Mouse (Mus musculus): ENCODE measurements around the gene Klhl29. TPM values are rescaled to one million over a fixed set of nuclear protein-coding genes. Genes with fewer than 3 reads are reported as not detected.
"Not testable (repeated sequence)": the region's sequence is repeated elsewhere in the genome, so short reads cannot be mapped to it uniquely, and the experiment has no call there.

Gene Klhl29
- total RNA-seq, 4 experiments from 2014 or later, result 2.1 to 3.5 (median 2.7) TPM

DNA sequence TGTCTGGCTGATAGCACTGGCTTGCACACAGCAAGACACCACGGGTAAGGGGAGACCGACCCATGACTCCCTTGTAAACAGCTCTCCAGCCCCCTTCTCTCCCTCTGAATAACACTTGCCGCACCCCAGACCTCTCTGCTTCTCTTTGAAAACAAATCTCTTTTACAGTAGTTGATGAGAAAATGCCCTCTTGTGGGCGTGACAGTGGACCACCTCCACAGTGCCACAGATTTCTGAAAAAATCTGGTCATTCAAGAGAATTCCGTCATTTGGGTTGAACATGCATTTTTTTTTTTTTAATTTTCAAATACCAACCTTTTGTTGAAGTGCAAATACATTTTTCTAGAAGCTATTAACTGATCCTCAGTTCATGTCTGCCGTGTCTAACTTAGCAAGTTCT, 17.0 kb downstream of the Klhl29 start:
- DNase-seq (ENCODE audit: low spot score in 2 of 2), result no peak

DNA sequence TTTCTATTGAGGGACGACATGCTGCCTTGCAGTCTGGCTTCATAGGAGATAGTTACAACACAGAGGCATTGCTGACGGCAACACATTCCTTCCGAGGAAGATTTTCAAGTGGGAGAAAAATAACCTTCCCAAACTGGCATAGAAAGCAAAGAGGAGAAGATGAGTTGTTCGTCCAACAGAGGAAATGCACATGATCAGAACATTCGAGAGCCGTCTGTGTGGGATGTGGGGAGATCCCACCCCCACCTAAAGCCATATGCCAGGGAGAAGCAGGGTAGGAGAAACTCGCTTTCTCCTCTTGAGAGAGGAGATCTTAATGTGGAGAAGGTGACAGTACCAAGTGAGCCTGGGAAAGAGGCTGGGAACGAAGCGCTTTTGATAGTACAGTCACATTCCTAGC, 22.1 kb downstream of the Klhl29 start:
- no peak for DNase-seq (ENCODE audit: low spot score in 2 of 2)

DNA sequence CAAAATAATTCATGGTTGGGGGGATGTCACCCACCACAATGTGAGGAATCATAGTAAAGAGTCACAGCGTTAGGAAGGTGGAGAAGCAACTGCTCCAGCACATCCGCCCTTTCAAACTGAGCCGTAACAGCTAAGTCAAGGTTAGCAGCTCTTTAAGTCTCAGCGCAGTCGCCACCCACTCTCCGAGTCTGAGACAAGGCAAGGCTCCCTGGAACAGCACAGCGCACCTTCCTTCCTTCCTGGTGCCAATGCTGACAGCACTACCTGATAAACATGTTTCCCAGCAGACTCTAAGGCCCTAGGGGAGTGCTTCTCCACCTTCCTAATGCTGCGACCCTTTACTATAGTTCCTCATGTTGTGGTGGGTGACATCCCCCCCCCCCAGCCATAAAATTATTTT, 22.7 kb downstream of the Klhl29 start:
- no peak for DNase-seq (ENCODE audit: low spot score in 2 of 2)

DNA sequence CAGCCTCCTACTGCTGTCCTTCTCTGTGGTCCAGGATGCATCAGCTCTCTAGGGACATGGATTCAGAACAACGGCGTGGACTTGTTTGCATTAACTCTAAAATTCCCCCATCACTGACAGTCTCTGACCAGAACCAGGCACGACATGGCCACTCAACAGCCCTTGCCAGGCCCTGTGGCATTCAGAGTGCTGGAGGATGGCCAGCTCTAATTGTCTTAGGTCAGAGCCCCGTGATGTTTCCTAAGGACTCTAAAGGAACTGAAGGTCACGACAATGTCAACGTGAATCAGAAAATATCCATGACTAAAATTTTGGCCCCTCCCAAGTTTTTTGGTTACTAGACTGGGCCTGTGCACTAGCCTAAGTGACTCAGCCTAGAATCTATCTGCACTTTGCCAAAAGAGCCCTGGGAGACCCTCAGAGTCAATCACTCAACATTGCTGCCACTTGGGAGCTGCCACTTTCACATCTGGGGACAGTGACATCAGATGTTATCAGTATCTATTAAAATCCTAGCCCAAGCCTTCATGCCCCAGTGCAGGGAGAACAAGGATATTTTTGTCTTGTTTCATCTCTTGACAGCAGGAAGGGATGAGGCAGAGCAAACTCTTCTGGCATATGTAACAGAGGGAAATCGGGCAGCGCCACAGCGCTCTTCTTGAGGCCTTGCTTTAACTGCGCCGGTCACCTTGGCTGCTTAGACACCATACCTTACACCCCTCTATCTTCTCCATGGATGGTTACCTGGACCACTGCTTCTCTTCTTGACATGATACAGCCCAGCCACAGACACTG, 24.8 kb downstream of the Klhl29 start:
- no peak for DNase-seq (ENCODE audit: low spot score in 2 of 2)

DNA sequence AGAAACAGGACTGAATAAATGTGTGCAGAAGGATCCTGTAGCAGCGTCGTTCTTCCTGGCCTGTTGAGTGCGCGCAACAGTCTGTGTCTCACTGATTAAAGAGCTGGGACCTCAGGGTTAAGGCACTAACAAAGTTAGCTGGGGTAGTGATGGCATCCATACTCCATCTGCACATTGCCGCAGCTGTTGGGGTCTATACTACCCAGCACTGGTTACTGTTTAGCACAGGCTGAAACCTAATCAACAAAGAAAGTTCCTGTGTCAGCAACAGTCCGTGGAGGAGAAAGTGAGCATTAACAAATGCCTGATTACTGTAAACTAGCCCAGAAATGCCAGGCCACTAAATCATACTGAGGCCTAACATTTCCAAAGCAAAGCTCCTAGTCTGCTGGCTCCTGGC, 30.4 kb downstream of the Klhl29 start:
- no peak for DNase-seq (ENCODE audit: low spot score in 2 of 2)

DNA sequence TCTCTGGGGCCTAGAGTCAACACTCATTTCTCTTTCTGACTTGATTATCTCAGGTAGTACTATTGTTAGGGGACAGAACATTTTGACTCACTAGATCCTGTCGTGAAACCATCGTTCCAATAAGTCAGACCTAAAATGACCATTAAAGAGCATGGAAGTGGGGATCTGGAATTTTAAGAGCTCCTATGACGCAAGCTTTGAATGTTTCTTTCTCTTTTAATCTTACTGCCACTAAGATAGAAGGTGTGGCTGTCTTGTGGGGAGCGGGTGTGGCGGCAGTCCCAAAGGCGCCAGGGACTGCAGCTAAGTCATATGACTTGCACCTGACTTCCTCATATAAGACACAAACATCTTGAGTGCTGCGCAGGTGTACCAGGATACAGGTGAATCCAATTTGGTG, 31.0 kb downstream of the Klhl29 start:
- DNase-seq (ENCODE audit: low spot score in 2 of 2), result not testable (repeated sequence)

DNA sequence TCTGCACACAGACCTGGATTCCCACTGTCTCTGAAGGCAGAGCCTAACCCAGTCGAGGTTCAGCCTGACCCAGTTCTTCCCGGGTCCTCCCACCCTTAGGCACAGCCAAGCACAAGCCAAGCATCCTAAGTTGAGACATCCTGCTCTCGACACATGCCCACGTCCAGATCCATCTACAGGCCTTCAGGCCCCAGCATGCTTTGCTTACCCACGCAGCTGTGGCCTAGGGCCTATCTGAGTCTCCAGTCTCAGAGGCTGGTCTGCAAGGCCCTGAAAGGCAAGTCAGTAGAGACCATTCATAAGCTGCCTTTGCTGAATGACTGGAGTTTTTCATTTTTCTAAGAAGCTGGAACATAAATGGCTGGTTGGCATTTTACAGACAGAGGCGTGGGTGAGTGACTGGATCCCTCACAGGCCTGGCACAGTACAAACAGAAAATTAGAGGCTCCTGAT, 35.3 kb downstream of the Klhl29 start:
- no peak for DNase-seq (ENCODE audit: low spot score in 2 of 2)

DNA sequence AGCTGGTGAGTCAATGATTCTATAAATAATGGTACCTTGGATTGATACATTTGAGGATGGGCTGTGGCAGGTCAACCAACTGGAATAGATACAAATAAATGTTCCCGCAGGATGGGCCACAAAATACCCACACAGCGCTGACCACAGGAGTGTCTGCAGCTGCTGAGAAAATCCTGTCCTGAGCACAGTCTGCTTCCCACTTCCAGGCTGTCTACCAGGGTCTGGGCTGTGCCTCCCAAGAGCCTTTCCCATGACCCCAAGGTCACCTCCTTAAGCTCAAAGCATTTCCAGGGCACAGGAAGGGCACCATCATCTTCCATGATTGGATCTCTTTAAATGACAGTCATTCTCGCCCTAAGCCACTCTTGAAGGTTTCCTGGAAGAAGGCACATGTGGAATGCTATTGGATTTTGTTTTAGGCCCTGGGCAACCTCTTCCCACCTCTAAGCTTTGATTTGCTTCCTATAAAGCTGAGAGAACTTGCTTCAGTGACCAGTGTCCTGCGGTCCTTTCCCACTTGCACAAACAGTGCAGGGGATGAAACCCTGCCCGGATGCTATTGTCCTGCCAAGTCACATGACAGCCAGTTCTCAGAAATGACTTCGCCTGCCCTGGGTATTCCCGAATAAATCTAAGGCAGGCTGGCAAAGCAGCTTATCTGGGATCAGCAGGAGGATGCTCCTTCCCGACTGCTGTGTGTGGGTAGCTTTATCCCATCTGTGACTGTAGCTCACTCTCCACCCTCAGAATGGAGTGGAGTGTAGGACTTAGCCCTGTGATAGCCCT, 38.4 kb downstream of the Klhl29 start:
- peak in 1 of 2 experiments; percentile 33 for DNase-seq (ENCODE audit: low spot score in 2 of 2)

DNA sequence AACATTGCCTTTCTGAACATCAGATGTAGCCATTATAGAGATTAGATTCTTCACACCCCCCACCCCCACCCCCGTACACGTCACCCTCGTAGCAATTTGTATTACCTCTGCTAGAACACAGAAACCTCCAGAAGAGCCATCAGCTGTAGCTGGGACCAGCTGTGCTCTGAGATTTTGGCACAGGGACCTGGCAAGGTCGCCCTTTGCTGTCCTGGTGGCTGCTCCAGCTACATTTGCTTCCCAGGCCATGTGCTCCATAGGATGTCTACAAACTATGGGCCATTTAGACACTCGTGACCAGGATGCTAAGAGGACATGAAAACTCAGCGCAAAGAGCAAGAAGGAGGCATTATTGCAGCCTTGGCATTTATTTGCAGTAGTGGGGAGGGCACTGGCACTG, 39.2 kb downstream of the Klhl29 start:
- peak in 1 of 2 experiments; percentile 44 for DNase-seq (ENCODE audit: low spot score in 2 of 2)

DNA sequence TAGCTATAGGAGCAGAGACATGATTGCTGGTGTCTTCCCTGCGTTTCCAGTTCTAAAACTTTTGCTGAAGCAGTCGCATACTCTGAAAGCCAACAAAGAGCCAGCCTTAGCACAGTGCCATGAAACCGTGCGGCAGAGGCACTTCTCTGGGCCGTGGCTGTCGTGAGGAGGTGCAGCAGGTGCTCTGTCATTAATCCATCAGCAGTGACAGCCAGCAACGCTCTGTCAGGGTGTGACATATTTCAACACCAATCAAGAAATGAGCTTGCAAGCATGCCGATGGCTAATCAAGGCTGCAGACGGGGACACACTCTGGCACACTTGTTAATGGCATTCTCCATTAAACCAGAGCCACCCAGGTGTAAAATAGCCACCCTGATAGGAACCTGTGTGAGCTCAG, 40.5 kb downstream of the Klhl29 start:
- no peak for DNase-seq (ENCODE audit: low spot score in 2 of 2)

DNA sequence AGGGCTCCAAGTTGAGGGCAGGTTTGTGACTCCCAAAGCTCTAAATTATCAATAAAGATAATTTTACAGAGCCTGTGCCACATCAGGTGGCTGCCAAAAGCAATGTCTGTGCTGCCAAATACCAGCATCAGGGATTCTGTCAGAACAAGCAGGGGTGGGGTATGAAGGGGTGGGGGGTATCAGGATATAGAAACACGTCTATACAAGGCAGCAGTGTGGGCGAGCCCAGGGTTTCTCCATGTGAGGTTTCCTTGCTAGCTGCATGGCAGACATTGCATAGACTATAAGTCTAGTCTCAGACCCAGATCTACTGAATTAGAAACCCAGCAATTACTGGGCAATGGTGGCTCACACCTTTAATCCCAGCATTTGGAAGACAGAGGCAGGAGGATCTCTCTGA, 41.3 kb downstream of the Klhl29 start:
- DNase-seq (ENCODE audit: low spot score in 2 of 2), result no peak

DNA sequence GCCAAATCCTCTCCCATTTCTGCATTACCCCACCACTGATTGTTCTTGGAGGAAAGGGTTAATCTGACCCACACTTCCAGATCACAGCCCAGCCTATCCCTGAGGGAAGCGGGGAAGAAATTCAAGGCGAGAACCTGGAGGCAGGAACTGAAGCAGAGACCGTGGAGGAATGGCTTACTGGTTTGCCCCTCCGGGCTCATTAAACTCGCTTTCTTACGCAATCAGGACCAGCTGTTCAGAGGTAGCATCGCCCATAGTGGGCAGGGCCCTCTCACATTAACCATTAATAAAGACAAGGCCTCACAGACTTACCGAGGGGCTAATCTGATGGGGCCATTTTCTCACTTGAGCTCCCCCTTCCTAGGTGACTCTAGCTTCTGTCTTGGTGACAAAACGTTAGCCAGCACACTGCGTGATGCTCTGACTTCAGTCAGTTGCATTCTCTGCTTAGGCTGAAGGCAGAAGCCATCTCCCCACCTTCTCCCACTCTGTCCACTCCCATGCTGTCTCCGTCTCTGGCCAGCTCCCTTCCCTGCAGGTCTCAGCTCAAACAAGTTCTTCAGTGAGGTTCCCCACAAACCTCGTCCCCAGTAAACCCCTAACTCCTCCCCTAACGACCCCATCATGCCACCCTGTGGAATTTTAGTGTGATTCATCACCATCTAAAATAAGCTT, 43.5 kb downstream of the Klhl29 start:
- DNase-seq (ENCODE audit: low spot score in 2 of 2), result no peak

DNA sequence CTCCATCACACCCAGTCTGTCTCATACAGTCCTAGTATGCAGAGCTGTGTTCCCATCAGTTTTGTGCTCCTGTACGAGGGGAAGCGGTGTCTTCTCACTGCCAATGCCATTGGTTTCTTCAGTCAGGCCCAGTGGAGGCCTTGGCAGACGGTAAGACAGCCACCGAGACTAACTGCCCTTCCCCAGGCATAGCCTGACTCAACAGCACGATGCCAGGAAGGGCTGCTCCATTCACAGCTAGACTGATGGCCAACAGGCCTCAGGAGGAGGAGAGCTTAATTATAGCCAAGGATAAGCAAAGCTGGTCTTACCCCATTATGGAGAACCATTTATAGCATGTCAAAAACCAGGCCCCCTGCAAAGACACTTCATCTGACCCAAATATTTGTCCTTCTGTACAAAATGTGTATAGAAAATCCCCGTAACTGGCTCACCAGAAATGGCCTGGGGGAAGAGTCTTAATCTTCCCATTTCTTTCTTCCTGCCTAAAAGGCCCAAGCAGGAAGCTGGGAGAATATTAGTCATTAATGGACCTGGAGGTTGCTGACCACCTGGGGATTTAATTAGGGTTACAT, 44.9 kb downstream of the Klhl29 start:
- no peak for DNase-seq (ENCODE audit: low spot score in 2 of 2)

DNA sequence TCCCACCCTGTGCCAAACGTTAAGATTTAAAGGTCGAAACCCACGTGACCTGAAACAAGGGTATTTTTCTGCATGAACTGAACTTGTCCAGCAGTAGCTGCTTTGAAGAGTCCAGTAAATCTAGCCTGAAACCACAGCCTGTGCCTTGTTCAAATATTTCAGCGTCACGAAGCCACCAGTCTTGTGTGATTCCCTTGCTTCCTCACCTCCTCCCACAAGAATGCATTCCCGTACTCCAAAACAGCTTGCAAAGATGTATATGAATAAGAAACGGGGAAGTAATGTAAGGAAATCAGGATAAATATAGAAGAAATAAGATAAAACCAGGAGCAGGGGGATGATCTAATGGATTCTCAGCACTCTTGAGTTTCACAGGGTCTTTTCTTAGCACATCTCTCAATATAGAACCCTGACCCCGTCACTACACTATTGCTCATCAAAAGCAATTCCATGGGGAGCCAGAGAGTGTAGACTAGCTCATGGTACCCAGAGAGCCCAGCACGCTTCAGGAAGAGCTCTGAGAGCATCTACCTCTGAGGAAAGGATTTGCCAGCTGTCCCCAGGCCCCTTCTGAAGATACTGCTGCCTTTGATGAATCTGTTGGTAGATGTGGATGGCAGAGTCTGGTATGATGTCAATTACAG, 52.9 kb downstream of the Klhl29 start:
- no peak for DNase-seq (ENCODE audit: low spot score in 2 of 2)

DNA sequence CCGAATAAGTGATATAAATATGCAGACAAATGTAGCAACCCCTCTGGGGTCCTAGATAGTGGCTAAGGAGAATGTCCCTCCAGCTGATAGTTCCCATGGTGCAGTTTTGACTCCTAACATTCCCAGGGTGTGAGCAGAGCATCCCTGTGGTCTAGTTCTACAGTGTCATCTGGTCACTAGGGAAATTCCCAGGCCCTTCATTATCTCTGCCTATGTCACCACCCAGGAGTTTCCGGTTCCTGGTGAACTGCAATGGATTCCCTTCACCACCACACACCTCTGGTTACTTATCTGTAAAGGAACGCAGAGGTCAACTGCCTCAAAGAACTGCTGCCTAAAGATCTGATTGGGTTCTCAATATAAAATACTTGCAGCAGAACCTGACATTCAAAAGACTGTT, 54.5 kb downstream of the Klhl29 start:
- no peak for DNase-seq (ENCODE audit: low spot score in 2 of 2)

DNA sequence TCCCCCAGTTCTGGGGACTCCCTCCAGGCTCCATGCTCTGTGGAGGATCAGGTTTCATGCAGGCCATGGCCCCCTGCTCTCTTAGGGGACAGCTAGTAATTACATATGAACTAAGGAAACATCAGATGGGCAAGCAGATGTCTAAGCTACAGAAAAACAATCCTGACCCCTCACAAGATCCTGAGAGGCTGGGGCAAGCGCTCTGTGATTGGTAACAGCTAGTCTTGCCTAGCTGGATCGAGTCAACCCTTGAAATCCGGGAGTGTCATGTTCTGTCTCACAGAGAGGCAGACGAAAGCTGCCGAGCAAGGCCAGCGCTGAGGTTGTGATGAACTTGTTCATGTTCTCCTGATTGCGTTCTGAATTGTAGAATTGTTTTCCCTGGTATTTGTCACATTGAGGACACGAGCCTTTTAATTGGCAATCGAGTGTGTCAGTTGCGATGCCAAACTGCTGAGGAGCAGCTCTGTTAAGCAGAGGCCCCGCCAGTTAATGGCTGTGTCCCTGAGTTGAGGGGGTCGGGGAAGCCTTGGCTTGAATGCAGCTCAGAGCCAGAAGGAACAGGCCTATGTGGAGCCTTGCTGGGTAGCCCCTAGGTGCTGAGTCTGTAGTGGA, 56.0 kb downstream of the Klhl29 start:
- no peak for DNase-seq (ENCODE audit: low spot score in 2 of 2)

DNA sequence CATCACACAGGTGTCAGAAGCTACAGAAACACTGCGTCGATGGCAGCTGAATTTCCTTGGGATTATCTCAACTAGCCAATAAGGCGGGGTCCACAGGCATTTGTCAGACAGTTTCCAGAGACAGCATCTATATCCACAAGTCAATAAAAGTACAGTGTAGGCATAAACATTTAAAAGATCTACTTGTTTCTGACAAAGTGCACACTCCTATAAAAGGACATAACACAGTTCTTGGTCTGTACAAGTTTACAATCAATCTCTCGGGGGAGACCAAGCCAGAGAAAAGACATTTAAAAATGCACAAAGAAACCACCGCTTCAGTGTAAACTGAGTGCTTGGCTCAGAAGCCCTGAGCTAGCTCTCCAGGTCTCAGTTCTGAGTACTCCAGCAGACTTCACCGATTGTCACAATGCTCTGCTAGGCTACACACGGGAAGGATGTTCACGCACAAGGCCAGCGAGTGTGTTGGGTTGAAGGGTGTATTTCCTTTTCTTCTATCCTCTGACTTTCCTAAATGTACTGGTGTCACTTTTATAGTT, 59.4 kb downstream of the Klhl29 start:
- no peak for DNase-seq (ENCODE audit: low spot score in 2 of 2)

DNA sequence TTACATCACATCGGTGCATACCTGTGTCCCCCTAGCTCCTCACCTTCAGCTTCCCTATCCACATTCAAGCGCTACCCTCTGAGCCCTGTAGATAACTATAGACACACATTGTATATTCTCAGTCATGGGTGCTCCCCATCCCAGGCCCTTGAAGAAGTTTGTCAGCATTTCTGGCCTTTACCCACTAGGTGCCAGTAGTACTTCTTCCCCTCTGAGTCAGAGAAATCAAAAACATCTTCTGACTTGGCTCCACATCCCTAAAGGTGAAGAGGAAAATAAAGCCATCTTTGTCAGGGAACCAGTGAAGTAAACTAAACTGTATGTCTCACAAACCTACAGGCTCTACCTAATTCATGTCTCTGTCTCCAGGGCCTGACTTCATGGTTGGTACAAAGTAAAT, 67.6 kb downstream of the Klhl29 start:
- DNase-seq (ENCODE audit: low spot score in 2 of 2), result no peak

DNA sequence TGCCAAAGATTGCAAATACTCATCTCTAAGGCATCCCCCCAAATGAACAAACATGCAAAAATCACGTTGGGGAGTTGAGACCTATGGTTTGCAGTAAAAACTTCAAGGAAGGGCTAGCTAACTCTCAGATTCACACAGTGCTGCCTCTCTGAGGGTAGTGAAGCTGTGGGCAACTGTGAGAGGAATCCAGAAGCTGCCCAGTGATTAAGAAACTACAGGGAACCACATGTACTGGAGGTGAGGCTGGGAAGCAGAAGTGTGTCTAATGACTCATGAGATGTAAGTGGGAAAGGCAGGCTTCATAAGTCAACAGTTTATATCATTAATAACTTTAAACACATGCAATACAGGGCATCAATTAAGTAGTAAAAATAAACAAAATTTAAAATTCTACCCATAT, 70.0 kb downstream of the Klhl29 start:
- DNase-seq (ENCODE audit: low spot score in 2 of 2), result no peak

DNA sequence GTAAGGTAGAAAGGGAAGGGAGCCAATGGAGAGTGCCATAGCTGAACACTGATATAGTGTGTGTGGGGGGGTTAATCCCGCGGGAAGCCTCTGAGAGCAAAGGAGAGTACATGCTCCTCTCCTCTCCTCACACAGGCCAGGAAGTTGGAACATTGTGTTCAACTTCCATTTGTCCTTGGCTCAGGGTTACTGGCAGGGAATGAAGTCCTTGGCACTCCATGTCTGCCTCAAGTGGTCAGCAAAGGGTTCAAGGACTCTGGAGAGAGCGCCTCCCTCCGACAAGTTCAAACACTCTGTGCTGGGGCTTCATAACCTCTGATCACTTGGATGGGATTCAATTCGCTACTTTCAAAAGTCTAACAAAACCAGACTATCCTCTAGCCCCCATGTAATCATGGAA, 71.6 kb downstream of the Klhl29 start:
- peak in 1 of 2 experiments; percentile 34 for DNase-seq (ENCODE audit: low spot score in 2 of 2)

DNA sequence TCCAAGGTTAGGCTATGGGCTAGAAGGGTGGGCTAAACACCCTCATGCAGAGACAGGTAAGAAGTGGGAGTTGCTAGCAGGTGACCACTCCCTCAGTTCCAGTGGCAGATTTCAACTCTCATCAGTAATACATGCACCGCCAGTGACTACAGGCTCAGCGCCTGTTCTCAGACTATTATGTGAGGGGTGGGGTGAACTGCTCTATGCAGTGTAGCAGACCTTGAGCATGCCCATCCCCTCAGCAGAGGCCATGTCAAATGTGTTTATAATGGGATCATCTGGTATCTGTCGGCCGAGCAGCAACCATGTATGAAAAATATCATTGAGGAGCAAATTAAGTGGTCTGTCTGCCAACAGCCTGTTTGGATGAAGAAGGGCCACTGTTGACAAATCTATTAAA, 72.4 kb downstream of the Klhl29 start:
- no peak for DNase-seq (ENCODE audit: low spot score in 2 of 2)

Measured in gastrocnemius, adult 8-10 months (tissue).